Mouse (Mus musculus): ENCODE results near the gene Pdap1.
"Not testable (repeated sequence)": the region's sequence is repeated elsewhere in the genome, so short reads cannot be mapped to it uniquely, and the experiment has no call there.

The Pdap1 gene

GRCm38 (mm10) chr5:145118005-145118404, 22.0 kb downstream of the Pdap1 start:
- DNase-seq, result no peak

GRCm38 (mm10) chr5:145116916-145117315, 23.1 kb downstream of the Pdap1 start:
- peak; percentile 66 to 83 for DNase-seq

GRCm38 (mm10) chr5:145116316-145116715, 23.7 kb downstream of the Pdap1 start:
- no peak for DNase-seq

GRCm38 (mm10) chr5:145115736-145116135, 24.3 kb downstream of the Pdap1 start:
- no peak for DNase-seq

GRCm38 (mm10) chr5:145114606-145115473, 25.2 kb downstream of the Pdap1 start:
- peak; percentile 40 to 58 for DNase-seq

GRCm38 (mm10) chr5:145114071-145114605, 25.9 kb downstream of the Pdap1 start, which contains the start of gene Arpc1b:
Gene Arpc1b (plus strand): TSS chr5:145114215.
- DNase-seq, result peak in 1 of 2 experiments; percentile 25

- no peak for DNase-seq
Observed at GRCm38 (mm10) chr5:145113416-145113815, 26.6 kb downstream of the Pdap1 start.

GRCm38 (mm10) chr5:145112566-145112965, 27.5 kb downstream of the Pdap1 start:
- DNase-seq, result no peak

- DNase-seq, result no peak
Observed at GRCm38 (mm10) chr5:145110401-145110800, 29.6 kb downstream of the Pdap1 start.

GRCm38 (mm10) chr5:145105694-145106275, 34.3 kb downstream of the Pdap1 start:
- DNase-seq, result no peak

GRCm38 (mm10) chr5:145104328-145104727, 35.7 kb downstream of the Pdap1 start:
- no peak for DNase-seq

GRCm38 (mm10) chr5:145102706-145103105, 37.3 kb downstream of the Pdap1 start:
- no peak for DNase-seq

GRCm38 (mm10) chr5:145101451-145101850, 38.6 kb downstream of the Pdap1 start:
- not testable (repeated sequence) for DNase-seq

- DNase-seq, result no peak
Observed at GRCm38 (mm10) chr5:145100960-145101359, 39.1 kb downstream of the Pdap1 start.

- DNase-seq, result no peak
Observed at GRCm38 (mm10) chr5:145098340-145098821, 41.7 kb downstream of the Pdap1 start.

- no peak for DNase-seq
Observed at GRCm38 (mm10) chr5:145096195-145096594, 43.8 kb downstream of the Pdap1 start.

- no peak for DNase-seq
Observed at GRCm38 (mm10) chr5:145089878-145090277, 50.2 kb downstream of the Pdap1 start.

- no peak for DNase-seq
Observed at GRCm38 (mm10) chr5:145088186-145088585, 51.9 kb downstream of the Pdap1 start.

- DNase-seq, result no peak
Observed at GRCm38 (mm10) chr5:145084822-145085221, 55.2 kb downstream of the Pdap1 start.

- peak; percentile 97 for DNase-seq
Observed at GRCm38 (mm10) chr5:145083632-145084451, 56.2 kb downstream of the Pdap1 start, which contains the start of the genes Arpc1a and Kpna7. Gene Arpc1a (plus strand): TSS chr5:145083830. Gene Kpna7 (minus strand): TSS chr5:145084030.

GRCm38 (mm10) chr5:145083201-145083600, 56.8 kb downstream of the Pdap1 start:
- DNase-seq, result peak in 1 of 2 experiments; percentile 17

- DNase-seq, result no peak
Observed at GRCm38 (mm10) chr5:145081866-145082613, 58.0 kb downstream of the Pdap1 start.
